Mouse (Mus musculus) liver, embryonic 11.5 days (tissue): ENCODE data around the gene Tctn1. TPM values are rescaled to one million over a fixed set of nuclear protein-coding genes. Genes with fewer than 3 reads are reported as not detected.
A peak's percentile ranks its signal among the peaks of the same experiment; 100 is the strongest.

ENCODE experiments used
- ATAC-seq: fragments of 200-750 bp; cut with Nextera tagmentation; replicated peaks from 2 replicates; pipeline ENCODE4 v1.8.0; 2017; ENCODE audit warnings: moderate number of reproducible peaks, mild to moderate bottlenecking, moderate TSS enrichment, moderate library complexity; ENCODE audit not compliant: low FRiP score
- DNase-seq: peaks from one replicate; pipeline ENCODE4 v3.0.0-alpha.2; 2017; ENCODE audit warnings: low spot score
- H3K27ac ChIP-seq: fragments of 300-500 bp; sonication (generic); 2 replicates; pipeline ENCODE4 v1.5.1; 2014; ENCODE audit warnings: mild to moderate bottlenecking, low read depth, low read length, control low read depth
- H3K27me3 ChIP-seq: fragments of 300-500 bp; sonication (generic); replicated peaks from 2 replicates; pipeline ENCODE4 v1.6.1; 2014; ENCODE audit warnings: low read length, mixed read lengths; ENCODE audit not compliant: control insufficient read depth, insufficient read depth
- H3K36me3 ChIP-seq: fragments of 300-500 bp; sonication (generic); 2 replicates; pipeline ENCODE4 v1.6.1; 2014; ENCODE audit warnings: mild to moderate bottlenecking, low read length, moderate library complexity, mixed read lengths; ENCODE audit not compliant: control insufficient read depth, insufficient read depth
- H3K4me1 ChIP-seq: fragments of 300-500 bp; sonication (generic); replicated peaks from 2 replicates; pipeline ENCODE4 v1.6.1; 2014; ENCODE audit warnings: low read length, mixed read lengths; ENCODE audit not compliant: control insufficient read depth, insufficient read depth
- H3K4me2 ChIP-seq: fragments of 300-500 bp; sonication (generic); 2 replicates; pipeline ENCODE4 v1.6.1; 2014; ENCODE audit warnings: mild to moderate bottlenecking, control low read depth, moderate library complexity
- H3K4me3 ChIP-seq: fragments of 300-500 bp; sonication (generic); 2 replicates; pipeline ENCODE4 v1.5.1; 2014; ENCODE audit warnings: low read depth, low read length, control low read depth
- H3K9ac ChIP-seq: fragments of 300-500 bp; sonication (generic); 2 replicates; pipeline ENCODE4 v1.6.1; 2014; ENCODE audit warnings: low read depth, low read length, control low read depth
- H3K9me3 ChIP-seq: fragments of 300-500 bp; sonication (generic); 2 replicates; pipeline ENCODE4 v1.6.1; 2016; ENCODE audit warnings: low read length, inconsistent platforms, mixed read lengths; ENCODE audit not compliant: control insufficient read depth
- WGBS: fragments of 180-500 bp; shearing (Covaris S2); extraction: QIAGEN DNeasy Blood & Tissue Kit; methylation state at CpG from one replicate; pipeline ENCODE4 v1.1.7; 2014; 5-methylcytosine and 5-hydroxymethylcytosine counted together
- polyA plus RNA-seq: library from polyadenylated mRNA; unstranded; fragments of >200 nt; fragmentation: Nextera tagmentation; extraction: Ambion mirVana; gene quantifications from 2 replicates; pipeline ENCODE4 v1.2.1, GENCODE M21; 2014

Tctn1 gene
- polyA plus RNA-seq, 1 experiment from 2014 or later, result 3.1 TPM

DNA sequence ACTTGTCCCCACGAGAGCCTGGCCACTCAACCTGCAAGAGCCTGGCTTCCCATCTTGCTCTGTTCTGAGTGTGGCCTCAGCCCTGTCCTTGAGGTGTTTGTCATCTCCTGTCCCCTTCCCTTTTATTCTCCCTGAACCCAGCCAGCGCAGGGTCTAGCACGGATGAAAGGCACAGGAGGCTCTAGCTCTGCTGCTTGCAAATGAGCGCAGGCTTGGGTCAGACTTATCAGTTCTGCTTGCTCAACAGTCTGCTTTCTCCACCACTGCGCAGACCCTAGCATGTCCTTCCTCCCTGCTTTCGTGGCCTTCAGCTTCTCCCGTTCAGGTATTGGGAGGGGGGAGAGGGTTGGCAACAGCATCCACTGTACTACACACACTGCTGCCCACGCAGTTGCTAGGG is 52.1 kb downstream of the Tctn1 start:
- Histone ChIP-seq H3K36me3 (no peaks in the 10 kb centered on the region), H3K9ac (no peak overlapping the region), H3K27ac (no peak overlapping the region), H3K4me2 (no peak overlapping the region), H3K4me3 (no peak overlapping the region), H3K27me3 (no peaks in the 10 kb centered on the region), H3K9me3 (no peaks in the 10 kb centered on the region), H3K4me1 (peaks cover 7% of the 10 kb centered on the region; the same call in 1 of the 2 replicates)
- whole genome bisulfite sequencing, result 71% methylated on average over 8 of the region's 8 CpGs
- ATAC-seq (no peak), DNase-seq (no peak)

GRCm38 (mm10) chr5:122210890-122211289 is 53.4 kb downstream of the Tctn1 start:
- Histone ChIP-seq H3K27me3 (no peaks in the 10 kb centered on the region), H3K36me3 (no peaks in the 10 kb centered on the region), H3K9me3 (no peaks in the 10 kb centered on the region), H3K4me1 (peaks cover 7% of the 10 kb centered on the region; the same call in 1 of the 2 replicates), H3K9ac (no peak overlapping the region), H3K4me2 (no peak overlapping the region), H3K27ac (no peak overlapping the region), H3K4me3 (no peak overlapping the region)
- no peak for DNase-seq
- 82% methylated on average over 8 of the region's 8 CpGs for WGBS
- ATAC-seq, result no peak

DNA sequence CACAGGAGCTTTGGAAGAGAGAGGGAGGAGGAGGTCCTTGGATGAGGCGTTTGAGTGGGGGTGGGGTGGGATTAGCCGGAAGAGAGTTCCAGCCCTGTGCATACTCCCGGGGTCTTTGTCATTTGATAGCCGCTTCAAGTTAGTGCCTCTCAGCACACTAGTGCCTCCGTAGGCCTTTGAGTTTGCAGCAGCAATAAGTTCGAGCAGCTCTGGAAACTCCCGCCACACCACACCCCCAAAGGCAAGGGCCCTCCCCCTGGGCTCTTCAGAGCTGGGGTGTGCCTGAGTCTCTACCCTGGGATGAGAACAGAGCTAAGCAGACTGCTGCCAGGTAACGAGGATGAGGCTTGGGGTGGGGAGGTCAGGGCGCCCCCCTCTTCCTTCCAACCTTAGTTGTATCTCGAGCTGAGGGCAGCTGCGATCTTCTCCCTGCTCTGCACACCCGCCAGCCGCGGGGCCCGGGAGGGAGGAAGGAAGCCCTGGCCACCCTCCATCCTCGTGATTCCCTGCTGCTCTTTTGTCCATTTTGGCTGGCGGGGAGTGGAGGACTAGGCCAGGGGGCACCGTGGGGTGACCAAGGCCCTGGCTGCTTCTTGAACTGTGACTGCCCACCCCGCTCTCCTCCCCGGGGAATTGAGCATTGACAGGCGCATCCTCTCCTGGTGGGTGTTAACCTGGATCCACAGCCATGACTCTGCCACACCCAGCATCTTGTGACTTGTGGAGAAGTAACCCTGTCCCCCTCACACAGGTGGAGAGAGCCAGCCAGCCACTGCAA is 54.5 kb downstream of the Tctn1 start:
- WGBS, result 17% methylated on average over 20 of the region's 21 CpGs
- ATAC-seq (peak; percentile 41), DNase-seq (peak; percentile 66)
- Histone ChIP-seq H3K4me1 (peaks cover 7% of the 10 kb centered on the region; the same call in 1 of the 2 replicates), H3K27ac (no peak overlapping the region), H3K9ac (peak overlapping the region; percentile 34), H3K27me3 (no peaks in the 10 kb centered on the region), H3K4me3 (peak overlapping the region; percentile 21), H3K4me2 (peak overlapping the region; percentile 63), H3K36me3 (no peaks in the 10 kb centered on the region), H3K9me3 (no peaks in the 10 kb centered on the region)

DNA sequence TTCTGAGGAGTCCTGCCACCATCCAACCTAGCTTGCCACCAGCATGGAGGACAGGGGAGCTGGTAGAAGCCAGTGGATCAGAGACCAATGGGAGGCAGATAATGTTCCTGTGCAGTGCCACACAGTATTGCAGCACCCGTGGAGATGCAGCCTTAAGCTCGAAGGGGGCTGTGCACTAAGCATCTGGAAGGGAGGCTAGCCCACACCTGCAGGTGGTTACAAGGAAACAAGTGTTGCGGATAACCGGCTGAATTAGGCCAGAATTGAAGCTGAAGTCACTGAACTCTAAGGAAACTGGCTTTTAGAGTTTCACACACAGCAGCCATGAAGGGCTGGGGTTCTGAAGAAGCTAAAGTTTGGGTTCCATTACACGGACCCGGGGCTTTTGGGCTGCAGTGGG is 55.4 kb downstream of the Tctn1 start:
- DNase-seq, result no peak
- peaks cover 7% of the 10 kb centered on the region; the same call in 1 of the 2 replicates for H3K4me1 ChIP-seq
- H3K9ac ChIP-seq, result no peak overlapping the region
- H3K27ac ChIP-seq, result no peak overlapping the region; the same call in 1 of the 2 replicates
- no peaks in the 10 kb centered on the region for H3K27me3 ChIP-seq
- 63% methylated on average over 6 of the region's 6 CpGs for WGBS
- H3K9me3 ChIP-seq, result no peaks in the 10 kb centered on the region
- no peaks in the 10 kb centered on the region for H3K36me3 ChIP-seq
- ATAC-seq, result no peak
- H3K4me3 ChIP-seq, result no peak overlapping the region
- H3K4me2 ChIP-seq, result no peak overlapping the region

DNA sequence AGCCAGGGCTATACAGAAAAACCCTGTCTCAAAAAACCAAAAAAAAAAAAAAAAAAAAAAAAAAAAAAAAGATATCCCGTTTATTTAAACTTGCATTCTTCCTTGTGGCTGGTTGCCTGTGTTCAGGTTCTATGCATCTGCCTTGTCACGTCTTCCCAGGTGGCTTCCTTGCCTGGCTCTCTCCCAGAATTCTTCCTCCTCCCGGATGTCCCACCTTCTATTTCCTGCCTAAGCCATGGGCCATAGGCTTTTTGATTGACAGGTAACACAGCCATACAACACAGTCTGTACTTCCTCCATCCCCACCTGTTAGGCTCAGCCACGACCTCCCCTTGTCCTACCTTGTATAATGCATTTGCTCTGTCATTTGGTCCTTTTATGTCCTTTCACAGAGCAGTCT is 57.8 kb downstream of the Tctn1 start, which contains the start of gene Hvcn1:
Gene Hvcn1, plus strand, starts transcription at position 330 of the 400 bp plus-strand sequence.
- no peak within 1 kb of the TSS for H3K27ac ChIP-seq
- H3K4me3 ChIP-seq, result no peak within 1 kb of the TSS
- WGBS, result 59% methylated on average over 4 of the region's 4 CpGs
- ATAC-seq, result no peak
- H3K9me3 ChIP-seq, result no peaks in the 10 kb centered on the region
- DNase-seq, result no peak
- peaks cover 7% of the 10 kb centered on the region; the same call in 1 of the 2 replicates for H3K4me1 ChIP-seq
- no peaks in the 10 kb centered on the region for H3K27me3 ChIP-seq
- H3K4me2 ChIP-seq, result no peak within 1 kb of the TSS
- H3K9ac ChIP-seq, result no peak within 1 kb of the TSS
- no peaks in the 10 kb centered on the region for H3K36me3 ChIP-seq

- no peaks in the 10 kb centered on the region for H3K9me3 ChIP-seq
- WGBS, result 48% methylated on average over 2 of the region's 2 CpGs
Measured at GRCm38 (mm10) chr5:122204180-122204579, 60.1 kb downstream of the Tctn1 start.

GRCm38 (mm10) chr5:122201904-122202303 is 62.4 kb downstream of the Tctn1 start:
- 82% methylated on average over 6 of the region's 6 CpGs for WGBS
- no peak overlapping the region for H3K27ac ChIP-seq
- H3K9ac ChIP-seq, result no peak overlapping the region
- no peaks in the 10 kb centered on the region for H3K27me3 ChIP-seq
- ATAC-seq (no peak), DNase-seq (no peak)
- H3K4me2 ChIP-seq, result no peak overlapping the region
- no peaks in the 10 kb centered on the region for H3K36me3 ChIP-seq
- H3K4me3 ChIP-seq, result no peak overlapping the region
- no peaks in the 10 kb centered on the region for H3K9me3 ChIP-seq
- no peaks in the 10 kb centered on the region for H3K4me1 ChIP-seq

More at GRCm38 (mm10) chr5:122204180-122204579, 60.1 kb downstream of the Tctn1 start:
- H3K4me2 ChIP-seq, result no peak overlapping the region
- DNase-seq (no peak), ATAC-seq (no peak)
- no peaks in the 10 kb centered on the region for H3K36me3 ChIP-seq
- H3K9ac ChIP-seq, result no peak overlapping the region
- H3K27me3 ChIP-seq, result no peaks in the 10 kb centered on the region
- peaks cover 3% of the 10 kb centered on the region; the same call in 1 of the 2 replicates for H3K4me1 ChIP-seq
- H3K27ac ChIP-seq, result no peak overlapping the region
- no peak overlapping the region for H3K4me3 ChIP-seq

DNA sequence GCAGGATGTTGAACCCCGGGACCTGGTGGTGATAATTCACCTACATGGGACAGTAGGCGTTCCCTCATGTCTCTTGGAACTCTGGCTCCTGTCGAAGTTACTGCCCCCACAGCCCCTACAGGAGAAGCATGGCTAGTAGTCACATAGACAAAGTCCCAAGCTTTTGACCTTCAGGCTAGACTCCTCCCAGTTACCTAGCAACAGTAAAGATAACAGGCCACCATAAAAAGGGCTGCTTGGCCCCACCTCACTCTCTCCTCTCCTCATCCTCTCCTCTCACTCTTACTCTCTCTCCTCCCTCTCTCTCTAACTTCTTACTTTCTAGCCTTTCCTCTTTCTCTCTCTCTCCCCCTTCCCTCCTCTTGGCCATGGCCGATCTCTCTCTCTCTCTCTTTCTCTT is 63.4 kb downstream of the Tctn1 start:
- WGBS, result 84% methylated on average over 4 of the region's 4 CpGs
- no peaks in the 10 kb centered on the region for H3K27me3 ChIP-seq
- no peak for ATAC-seq

GRCm38 (mm10) chr5:122192347-122192746 is 71.9 kb downstream of the Tctn1 start:
- Histone ChIP-seq H3K36me3 (no peaks in the 10 kb centered on the region), H3K4me2 (no peak overlapping the region), H3K27ac (no peak overlapping the region), H3K27me3 (no peaks in the 10 kb centered on the region), H3K4me1 (no peaks in the 10 kb centered on the region), H3K9ac (no peak overlapping the region), H3K9me3 (no peaks in the 10 kb centered on the region), H3K4me3 (no peak overlapping the region)
- DNase-seq (no peak), ATAC-seq (no peak)
- 44% methylated on average over 3 of the region's 4 CpGs for WGBS

More for the DNA sequence above, 63.4 kb downstream of the Tctn1 start:
- Histone ChIP-seq H3K4me3 (no peak overlapping the region), H3K9me3 (no peaks in the 10 kb centered on the region), H3K9ac (no peak overlapping the region), H3K27ac (no peak overlapping the region), H3K4me1 (no peaks in the 10 kb centered on the region), H3K36me3 (no peaks in the 10 kb centered on the region), H3K4me2 (no peak overlapping the region)
- DNase-seq, result no peak
